Mouse (Mus musculus) lung, postnatal 0 days (tissue): Measurements from ENCODE around the gene Pou3f3. TPM values are rescaled to one million over a fixed set of nuclear protein-coding genes. Genes with fewer than 3 reads are reported as not detected.

ENCODE experiments used
- ATAC-seq: fragments of 200-750 bp; cut with Nextera tagmentation; 2 replicates; pipeline ENCODE4 v1.8.0; 2017; ENCODE audit warnings: moderate library complexity
- DNase-seq: peaks from one replicate; pipeline ENCODE4 v3.0.0-alpha.2; 2016; ENCODE audit warnings: low spot score
- H3K27ac ChIP-seq: fragments of 300-500 bp; sonication (generic); 2 replicates; pipeline ENCODE4 v1.5.1; 2014; ENCODE audit warnings: antibody characterized with exemption, mild to moderate bottlenecking, low read length, mixed read lengths
- H3K27me3 ChIP-seq: fragments of 300-500 bp; sonication (generic); replicated peaks from 2 replicates; pipeline ENCODE4 v1.6.1; 2014; ENCODE audit warnings: low read length, mixed read lengths; ENCODE audit not compliant: insufficient read depth
- H3K36me3 ChIP-seq: fragments of 300-500 bp; sonication (generic); 2 replicates; pipeline ENCODE4 v1.6.1; 2014; ENCODE audit warnings: low read length, mixed read lengths; ENCODE audit not compliant: insufficient read depth
- H3K4me1 ChIP-seq: fragments of 300-500 bp; sonication (generic); 2 replicates; pipeline ENCODE4 v1.6.1; 2014; ENCODE audit warnings: antibody characterized with exemption, low read depth, low read length, mixed read lengths; ENCODE audit not compliant: insufficient read depth
- H3K4me2 ChIP-seq: fragments of 300-500 bp; sonication (generic); replicated peaks from 2 replicates; pipeline ENCODE4 v1.6.1; 2014; ENCODE audit warnings: low read depth, mild to moderate bottlenecking, low read length, moderate library complexity, mixed read lengths
- H3K4me3 ChIP-seq: fragments of 300-500 bp; sonication (generic); 2 replicates; pipeline ENCODE4 v1.5.1; 2014; ENCODE audit warnings: low read depth, low read length
- H3K9ac ChIP-seq: fragments of 300-500 bp; sonication (generic); replicated peaks from 2 replicates; pipeline ENCODE4 v1.6.1; 2014; ENCODE audit warnings: low read depth, mild to moderate bottlenecking
- H3K9me3 ChIP-seq: fragments of 300-500 bp; sonication (generic); 2 replicates; pipeline ENCODE4 v1.6.1; 2016; ENCODE audit warnings: low read length, mixed read lengths
- CTCF ChIP-seq: IDR thresholded peaks from 2 replicates; pipeline ENCODE4 v1.5.1; 2016; ENCODE audit warnings: antibody characterized with exemption, mild to moderate bottlenecking
- EP300 ChIP-seq: IDR thresholded peaks from 2 replicates; pipeline ENCODE4 v1.6.1; 2016; ENCODE audit warnings: antibody characterized with exemption, mild to moderate bottlenecking, control low read depth
- WGBS: fragments of 180-500 bp; shearing (Covaris S2); extraction: QIAGEN DNeasy Blood & Tissue Kit; methylation state at CpG from one replicate; pipeline ENCODE4 v1.1.7; 2014; 5-methylcytosine and 5-hydroxymethylcytosine counted together
- polyA plus RNA-seq: library from polyadenylated mRNA; unstranded; fragments of >200 nt; fragmentation: Nextera tagmentation; extraction: Ambion mirVana; gene quantifications from 2 replicates; pipeline ENCODE4 v1.2.1, GENCODE M21; 2015

Gene Pou3f3
- polyA plus RNA-seq, 1 experiment from 2014 or later: 0.05 TPM

DNA sequence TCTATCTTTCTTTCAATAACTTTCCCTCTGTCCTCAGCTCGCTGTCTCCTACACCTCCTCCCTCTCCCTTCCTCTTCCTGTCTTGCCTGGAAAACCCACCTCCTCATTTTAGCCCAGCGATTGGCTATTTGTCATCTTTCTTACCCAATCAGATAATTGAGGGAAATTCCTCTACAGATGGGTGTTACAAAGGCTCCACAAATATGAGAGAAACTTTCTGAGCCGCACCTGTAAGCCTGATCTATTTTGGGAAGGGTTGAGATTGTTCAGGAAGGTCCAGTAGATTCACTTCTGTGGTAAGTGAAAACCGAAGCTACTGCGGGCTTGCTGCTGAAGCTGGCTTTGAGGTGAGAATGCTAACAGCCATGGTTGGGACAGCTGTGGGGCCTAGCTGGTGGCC lies 31.6 kb downstream of the Pou3f3 start:
- Histone ChIP-seq H3K9ac (no peak overlapping the region), H3K4me2 (no peak overlapping the region), H3K4me3 (no peak overlapping the region), H3K36me3 (no peaks in the 10 kb centered on the region), H3K27ac (no peak overlapping the region), H3K9me3 (no peaks in the 10 kb centered on the region), H3K4me1 (no peaks in the 10 kb centered on the region), H3K27me3 (no peaks in the 10 kb centered on the region)
- no peak for DNase-seq
- 75% methylated on average over 5 of the region's 5 CpGs for WGBS
- ATAC-seq: no peak
- no peak for TF ChIP-seq CTCF
- TF ChIP-seq EP300: no peak

DNA sequence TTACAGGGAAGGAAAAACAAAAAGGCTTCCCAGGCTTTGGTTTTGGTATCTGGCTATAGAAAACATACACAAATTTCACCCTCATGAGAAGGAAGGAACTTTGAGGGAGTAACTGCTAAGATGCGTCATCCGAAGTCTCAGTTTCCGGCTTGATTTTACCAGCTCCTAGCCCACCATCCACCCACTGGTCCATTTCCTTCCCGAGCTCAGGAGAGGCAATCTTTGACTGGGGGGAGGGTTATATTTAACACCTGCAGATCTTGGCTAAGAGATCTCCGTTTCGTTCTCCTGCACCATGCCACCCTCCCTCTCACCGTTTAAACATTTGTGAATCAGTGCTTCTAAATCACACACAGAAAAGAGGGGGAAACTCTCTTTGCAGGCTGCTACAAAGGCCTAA lies 32.1 kb downstream of the Pou3f3 start:
- no peaks in the 10 kb centered on the region for H3K36me3 ChIP-seq
- no peaks in the 10 kb centered on the region for H3K4me1 ChIP-seq
- DNase-seq (no peak), ATAC-seq (no peak)
- H3K4me2 ChIP-seq: no peak overlapping the region
- H3K4me3 ChIP-seq: no peak overlapping the region
- no peak for TF ChIP-seq CTCF
- no peak for TF ChIP-seq EP300
- H3K9ac ChIP-seq: no peak overlapping the region
- 69% methylated on average over 7 of the region's 7 CpGs for WGBS
- H3K27me3 ChIP-seq: no peaks in the 10 kb centered on the region
- H3K9me3 ChIP-seq: no peaks in the 10 kb centered on the region
- no peak overlapping the region for H3K27ac ChIP-seq

DNA sequence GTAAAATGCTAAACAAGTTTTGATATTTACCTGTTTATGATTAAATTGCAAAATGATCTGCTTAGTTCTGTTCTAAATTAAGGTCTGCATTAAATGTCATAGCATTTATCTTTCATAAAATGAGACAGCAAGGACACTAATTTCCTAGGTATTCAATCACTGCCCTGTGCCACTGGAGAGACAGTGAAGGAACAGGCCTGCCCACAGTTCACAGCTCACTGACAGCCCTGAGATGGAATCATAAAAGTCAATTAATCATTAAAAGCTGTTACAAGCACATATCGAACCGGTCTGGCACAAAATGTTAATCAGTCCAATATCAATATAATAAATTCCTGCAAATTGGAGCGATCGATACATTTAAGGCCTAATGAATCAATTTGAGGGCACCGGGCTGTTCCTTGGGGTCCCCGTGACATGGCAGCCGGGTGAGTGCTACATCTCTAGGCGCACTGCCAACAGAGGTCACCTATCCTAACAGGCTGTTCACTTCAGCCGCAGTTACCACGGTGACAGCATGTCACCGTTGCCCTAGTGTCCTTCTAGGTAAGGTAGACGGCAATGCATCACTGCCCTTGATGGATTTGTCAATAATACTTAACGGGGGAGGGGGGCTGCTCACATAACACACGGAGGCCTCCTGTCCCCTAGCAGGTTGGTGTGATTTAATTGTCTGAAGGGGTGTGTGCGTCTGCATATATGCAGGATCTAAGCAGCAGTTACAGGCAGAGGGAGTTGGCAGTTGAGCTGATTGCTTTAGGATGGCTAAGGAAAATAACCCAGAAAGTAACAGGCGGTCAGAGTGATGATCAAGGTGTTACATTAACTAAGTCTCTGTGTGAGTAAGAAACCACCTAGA lies 46.0 kb downstream of the Pou3f3 start:
- TF ChIP-seq CTCF (no peak), EP300 (no peak)
- Histone ChIP-seq H3K4me3 (no peak overlapping the region), H3K9ac (no peak overlapping the region), H3K4me2 (no peak overlapping the region), H3K4me1 (no peaks in the 10 kb centered on the region), H3K36me3 (no peaks in the 10 kb centered on the region), H3K27ac (no peak overlapping the region), H3K27me3 (no peaks in the 10 kb centered on the region), H3K9me3 (no peaks in the 10 kb centered on the region)
- 51% methylated on average over 16 of the region's 16 CpGs for WGBS
- DNase-seq (no peak), ATAC-seq (no peak)

DNA sequence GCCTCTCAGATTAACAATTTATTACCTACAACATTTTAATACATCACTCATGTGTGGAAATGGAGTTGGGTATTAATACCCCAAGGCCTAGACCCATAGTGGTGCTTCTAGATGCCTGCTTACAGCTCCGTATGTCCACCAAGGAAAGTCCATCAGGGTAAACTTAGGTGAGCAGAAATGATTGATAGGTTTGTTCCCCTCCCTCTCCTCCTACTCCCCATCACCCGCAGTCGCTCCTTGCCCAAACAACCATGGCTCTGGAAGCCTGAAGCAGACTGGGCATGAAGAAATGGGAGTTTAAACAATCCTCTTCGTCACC lies 46.6 kb downstream of the Pou3f3 start:
- no peaks in the 10 kb centered on the region for H3K36me3 ChIP-seq
- no peaks in the 10 kb centered on the region for H3K9me3 ChIP-seq
- no peaks in the 10 kb centered on the region for H3K4me1 ChIP-seq
- no peaks in the 10 kb centered on the region for H3K27me3 ChIP-seq
- 49% methylated on average over 4 of the region's 4 CpGs for WGBS
- DNase-seq (no peak), ATAC-seq (no peak)
- no peak overlapping the region for H3K4me3 ChIP-seq
- H3K4me2 ChIP-seq: no peak overlapping the region
- H3K9ac ChIP-seq: no peak overlapping the region
- no peak overlapping the region for H3K27ac ChIP-seq
- TF ChIP-seq EP300 (no peak), CTCF (no peak)

DNA sequence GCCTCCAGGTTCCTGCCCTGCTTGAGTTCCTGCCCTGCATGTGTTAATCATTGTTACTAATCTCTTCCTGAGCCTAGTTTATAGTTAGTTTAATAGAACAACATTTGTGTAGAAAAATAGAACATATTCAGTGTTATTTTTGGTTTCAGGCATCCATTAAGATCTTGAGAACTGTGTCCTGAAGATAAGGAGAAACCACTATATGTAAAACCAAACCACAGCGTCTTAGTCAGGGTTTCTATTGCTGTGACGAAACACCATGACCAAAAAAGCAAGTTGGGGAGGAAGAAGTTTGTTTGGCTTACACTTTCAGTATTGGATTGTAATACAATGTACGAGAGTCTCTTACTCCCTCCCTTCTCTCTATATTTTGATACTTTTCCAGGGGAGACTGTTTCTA lies 49.5 kb downstream of the Pou3f3 start:
- Histone ChIP-seq H3K9me3 (no peaks in the 10 kb centered on the region), H3K9ac (no peak overlapping the region), H3K4me1 (no peaks in the 10 kb centered on the region), H3K4me3 (no peak overlapping the region), H3K36me3 (no peaks in the 10 kb centered on the region), H3K4me2 (no peak overlapping the region), H3K27me3 (no peaks in the 10 kb centered on the region), H3K27ac (no peak overlapping the region)
- no peak for DNase-seq
- 52% methylated on average over 3 of the region's 3 CpGs for WGBS
- ATAC-seq: no peak
- TF ChIP-seq EP300 (no peak), CTCF (no peak)

DNA sequence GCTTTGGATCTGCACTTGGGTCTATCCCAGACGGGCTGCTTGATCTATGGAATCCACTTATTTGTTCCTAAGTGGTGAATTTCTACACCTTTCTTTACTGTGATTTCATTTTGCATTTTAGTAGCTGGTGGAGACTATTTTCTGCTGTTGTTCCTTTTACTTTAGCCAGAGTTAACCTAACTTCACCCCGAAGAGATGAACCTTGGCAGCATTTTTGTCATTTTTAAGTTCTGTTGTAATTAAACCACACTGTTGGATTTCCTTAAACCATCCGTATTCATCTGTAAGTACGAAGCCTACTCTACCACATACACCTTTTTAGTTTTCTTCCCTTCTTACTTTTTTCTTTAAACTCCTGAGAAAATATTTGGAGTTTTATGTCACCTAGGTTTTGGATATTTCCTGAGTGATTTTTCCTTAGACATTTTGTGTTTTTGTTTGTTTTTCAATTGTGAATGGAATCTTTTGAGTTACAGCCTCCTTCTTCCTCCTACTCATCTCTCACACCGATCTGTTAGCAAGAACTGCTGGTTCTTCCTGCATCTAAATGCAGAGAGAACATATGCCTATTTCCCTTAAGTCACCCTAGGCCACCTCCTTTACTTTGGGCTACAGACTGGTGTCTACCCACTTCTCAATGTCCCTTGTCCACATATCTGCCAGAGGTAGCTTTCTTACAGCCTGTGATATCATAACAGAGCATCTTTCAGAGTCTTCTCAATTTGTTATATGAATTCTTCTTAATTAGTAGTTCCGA lies 54.1 kb downstream of the Pou3f3 start:
- H3K9ac ChIP-seq: no peak overlapping the region
- no peak overlapping the region for H3K4me2 ChIP-seq
- H3K4me1 ChIP-seq: no peaks in the 10 kb centered on the region
- no peak overlapping the region for H3K4me3 ChIP-seq
- ATAC-seq (no peak), DNase-seq (no peak)
- TF ChIP-seq EP300 (no peak), CTCF (no peak)
- H3K36me3 ChIP-seq: no peaks in the 10 kb centered on the region
- WGBS: 68% methylated on average over 6 of the region's 6 CpGs
- no peaks in the 10 kb centered on the region for H3K27me3 ChIP-seq
- H3K27ac ChIP-seq: no peak overlapping the region
- H3K9me3 ChIP-seq: no peaks in the 10 kb centered on the region

Other genes with a start within 250 kb of the Pou3f3 start
- gene Mrps9, start 155.5 kb downstream of the Pou3f3 start, polyA plus RNA-seq: 41.1 and 41.2 TPM in 2 replicates